Mouse (Mus musculus) liver, embryonic 15.5 days (tissue): ENCODE data around the gene Arhgef10l. TPM values are rescaled to one million over a fixed set of nuclear protein-coding genes. Genes with fewer than 3 reads are reported as not detected.
"Not testable (repeated sequence)": the region's sequence is repeated elsewhere in the genome, so short reads cannot be mapped to it uniquely, and the experiment has no call there.

ENCODE experiments used
- ATAC-seq: fragments of 200-750 bp; cut with Nextera tagmentation; 2 replicates; pipeline ENCODE4 v1.8.0; 2017; ENCODE audit warnings: moderate number of reproducible peaks, mild to moderate bottlenecking, moderate library complexity; ENCODE audit not compliant: insufficient read depth
- H3K27ac ChIP-seq: fragments of 300-500 bp; sonication (generic); replicated peaks from 2 replicates; pipeline ENCODE4 v1.5.1; 2015; ENCODE audit warnings: mild to moderate bottlenecking, inconsistent platforms
- H3K27me3 ChIP-seq: fragments of 300-500 bp; sonication (generic); 2 replicates; pipeline ENCODE4 v1.6.1; 2015; ENCODE audit warnings: mild to moderate bottlenecking, inconsistent platforms
- H3K36me3 ChIP-seq: fragments of 300-500 bp; sonication (generic); replicated peaks from 2 replicates; pipeline ENCODE4 v1.6.1; 2015; ENCODE audit warnings: moderate library complexity, mild to moderate bottlenecking, inconsistent platforms
- H3K4me1 ChIP-seq: fragments of 300-500 bp; sonication (generic); replicated peaks from 2 replicates; pipeline ENCODE4 v1.6.1; 2015; ENCODE audit warnings: inconsistent platforms
- H3K4me2 ChIP-seq: fragments of 300-500 bp; sonication (generic); 2 replicates; pipeline ENCODE4 v1.6.1; 2015; ENCODE audit warnings: moderate library complexity, mild to moderate bottlenecking, inconsistent platforms
- H3K4me3 ChIP-seq: fragments of 300-500 bp; sonication (generic); replicated peaks from 2 replicates; pipeline ENCODE4 v1.5.1; 2015; ENCODE audit warnings: mild to moderate bottlenecking, inconsistent platforms
- H3K9ac ChIP-seq: fragments of 300-500 bp; sonication (generic); 2 replicates; pipeline ENCODE4 v1.6.1; 2015; ENCODE audit warnings: moderate library complexity, mild to moderate bottlenecking, inconsistent platforms
- H3K9me3 ChIP-seq: fragments of 300-500 bp; sonication (generic); replicated peaks from 2 replicates; pipeline ENCODE4 v1.6.1; 2016; ENCODE audit warnings: inconsistent platforms
- WGBS: fragments of 180-500 bp; shearing (Covaris S2); methylation state at CpG from one replicate; pipeline ENCODE4 v1.1.7; 2015; ENCODE audit warnings: mixed read lengths; ENCODE audit not compliant: insufficient replicate concordance; 5-methylcytosine and 5-hydroxymethylcytosine counted together
- polyA plus RNA-seq: library from polyadenylated mRNA; unstranded; fragments of >200 nt; fragmentation: Nextera tagmentation; extraction: Ambion mirVana; gene quantifications from 2 replicates; pipeline ENCODE4 v1.2.1, GENCODE M21; 2015

Arhgef10l gene
- polyA plus RNA-seq, 1 experiment from 2014 or later: 4.8 TPM

- no peak overlapping the region for H3K4me2 ChIP-seq
- H3K4me1 ChIP-seq: peaks cover 58% of the 10 kb centered on the region
These were observed 84.5 kb downstream of the Arhgef10l start for GRCm38 (mm10) chr4:140581341-140581729.

GRCm38 (mm10) chr4:140580866-140581265, 84.9 kb downstream of the Arhgef10l start:
- H3K27ac ChIP-seq: no peak overlapping the region
- H3K9ac ChIP-seq: no peak overlapping the region
- no peaks in the 10 kb centered on the region for H3K9me3 ChIP-seq
- no peak for ATAC-seq
- H3K4me1 ChIP-seq: peaks cover 55% of the 10 kb centered on the region
- H3K4me2 ChIP-seq: no peak overlapping the region
- no peaks in the 10 kb centered on the region; the same call in 1 of the 2 replicates for H3K36me3 ChIP-seq
- H3K4me3 ChIP-seq: no peak overlapping the region; the same call in 1 of the 2 replicates
- H3K27me3 ChIP-seq: no peaks in the 10 kb centered on the region
- WGBS: 74% methylated on average over 4 of the region's 4 CpGs

More at GRCm38 (mm10) chr4:140581341-140581729, 84.5 kb downstream of the Arhgef10l start:
- no peak overlapping the region; the same call in 1 of the 2 replicates for H3K4me3 ChIP-seq
- H3K9me3 ChIP-seq: no peaks in the 10 kb centered on the region
- WGBS: 39% methylated on average over 16 of the region's 16 CpGs
- no peak overlapping the region for H3K27ac ChIP-seq
- H3K9ac ChIP-seq: no peak overlapping the region
- no peak for ATAC-seq
- H3K36me3 ChIP-seq: no peaks in the 10 kb centered on the region; the same call in 1 of the 2 replicates
- H3K27me3 ChIP-seq: no peaks in the 10 kb centered on the region

- WGBS: 64% methylated on average over 8 of the region's 8 CpGs
These were observed 86.2 kb downstream of the Arhgef10l start for GRCm38 (mm10) chr4:140579576-140579975.

GRCm38 (mm10) chr4:140579149-140579548, 86.7 kb downstream of the Arhgef10l start:
- H3K27ac ChIP-seq: no peak overlapping the region
- no peak for ATAC-seq
- H3K4me1 ChIP-seq: peaks cover 38% of the 10 kb centered on the region
- no peak overlapping the region for H3K4me3 ChIP-seq
- no peaks in the 10 kb centered on the region for H3K9me3 ChIP-seq
- H3K9ac ChIP-seq: no peak overlapping the region
- H3K4me2 ChIP-seq: no peak overlapping the region
- 74% methylated on average over 13 of the region's 13 CpGs for WGBS
- no peaks in the 10 kb centered on the region for H3K27me3 ChIP-seq
- H3K36me3 ChIP-seq: no peaks in the 10 kb centered on the region; the same call in 1 of the 2 replicates

More at GRCm38 (mm10) chr4:140579576-140579975, 86.2 kb downstream of the Arhgef10l start:
- no peak overlapping the region for H3K27ac ChIP-seq
- no peaks in the 10 kb centered on the region for H3K9me3 ChIP-seq
- peaks cover 43% of the 10 kb centered on the region for H3K4me1 ChIP-seq
- no peak for ATAC-seq
- no peaks in the 10 kb centered on the region; the same call in 1 of the 2 replicates for H3K36me3 ChIP-seq
- H3K4me2 ChIP-seq: no peak overlapping the region
- no peak overlapping the region for H3K4me3 ChIP-seq
- H3K27me3 ChIP-seq: no peaks in the 10 kb centered on the region
- no peak overlapping the region for H3K9ac ChIP-seq

DNA sequence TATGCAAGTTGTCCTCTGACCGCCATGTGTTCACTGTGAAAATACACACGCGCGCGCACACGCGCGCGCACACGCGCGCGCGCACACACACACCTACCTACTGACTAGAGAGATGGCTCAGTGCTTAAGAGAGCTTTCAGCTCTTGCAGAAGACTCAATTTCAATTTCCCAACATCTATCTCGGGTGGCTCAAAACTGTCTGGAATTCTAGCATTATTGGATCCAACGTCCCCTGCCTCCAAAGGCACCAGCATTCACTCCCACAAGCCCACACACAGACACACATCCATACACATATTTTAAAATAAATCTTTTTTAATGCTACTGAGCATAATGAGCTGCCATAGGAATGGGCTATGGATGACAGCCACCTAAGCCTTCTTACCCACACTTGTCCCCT, 89.2 kb downstream of the Arhgef10l start:
- H3K36me3 ChIP-seq: peaks cover under 1% of the 10 kb centered on the region; the same call in 1 of the 2 replicates
- peaks cover 14% of the 10 kb centered on the region for H3K4me1 ChIP-seq
- no peak overlapping the region for H3K4me2 ChIP-seq
- H3K27me3 ChIP-seq: no peaks in the 10 kb centered on the region
- no peak for ATAC-seq
- 93% methylated on average over 16 of the region's 16 CpGs for WGBS
- H3K9me3 ChIP-seq: no peaks in the 10 kb centered on the region
- no peak overlapping the region for H3K4me3 ChIP-seq
- H3K27ac ChIP-seq: no peak overlapping the region
- no peak overlapping the region for H3K9ac ChIP-seq

GRCm38 (mm10) chr4:140574863-140575262, 90.9 kb downstream of the Arhgef10l start:
- WGBS: 78% methylated on average over 7 of the region's 7 CpGs
- not testable (repeated sequence) for H3K27ac ChIP-seq, H3K9me3 ChIP-seq, H3K27me3 ChIP-seq, H3K36me3 ChIP-seq, H3K9ac ChIP-seq, H3K4me3 ChIP-seq, ATAC-seq, H3K4me2 ChIP-seq
- peaks cover 10% of the 10 kb centered on the region for H3K4me1 ChIP-seq

DNA sequence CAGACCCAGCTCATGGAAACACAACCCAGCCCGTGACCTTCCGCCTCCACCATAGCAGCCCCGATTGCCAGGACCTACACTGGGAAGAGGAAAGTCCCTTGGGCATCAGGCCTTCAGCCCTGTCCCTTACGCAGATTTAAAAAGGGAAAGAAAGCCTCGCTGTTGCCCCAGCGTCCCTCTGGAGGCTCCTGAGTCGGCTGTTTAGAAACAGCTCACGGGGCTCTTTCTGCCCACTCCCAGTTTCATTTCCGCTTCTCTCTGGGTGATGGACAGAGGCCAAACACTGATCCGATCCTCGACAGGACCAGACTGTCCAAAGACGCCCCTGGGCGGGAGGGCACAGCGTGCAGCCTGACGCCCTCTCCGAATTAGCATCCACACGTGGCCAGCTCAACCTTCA, 93.4 kb downstream of the Arhgef10l start:
- H3K4me2 ChIP-seq: no peak overlapping the region
- H3K4me3 ChIP-seq: no peak overlapping the region
- 79% methylated on average over 17 of the region's 17 CpGs for WGBS
- H3K9me3 ChIP-seq: no peaks in the 10 kb centered on the region
- H3K9ac ChIP-seq: no peak overlapping the region
- ATAC-seq: no peak
- peaks cover 20% of the 10 kb centered on the region for H3K36me3 ChIP-seq
- H3K27me3 ChIP-seq: no peaks in the 10 kb centered on the region
- no peaks in the 10 kb centered on the region for H3K4me1 ChIP-seq
- no peak overlapping the region for H3K27ac ChIP-seq

DNA sequence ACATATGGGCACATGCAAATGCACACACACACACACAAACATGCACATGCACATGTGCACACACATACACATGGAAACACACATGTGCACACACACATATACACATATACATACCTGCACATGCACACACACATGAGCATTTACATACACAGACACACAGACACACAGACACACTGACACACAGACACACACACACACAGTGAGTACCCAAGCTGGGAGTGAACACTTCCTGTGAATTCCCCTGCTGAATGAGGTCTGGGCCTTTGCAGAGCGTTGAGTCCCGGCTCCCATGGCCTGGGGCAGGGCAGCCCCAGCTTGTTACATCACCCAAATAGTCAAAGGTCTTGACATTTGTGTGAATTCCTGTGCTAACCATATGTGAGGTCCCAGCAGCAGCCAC, 96.4 kb downstream of the Arhgef10l start:
- Histone ChIP-seq H3K9ac (no peak overlapping the region), H3K4me3 (no peak overlapping the region), H3K4me1 (peaks cover 7% of the 10 kb centered on the region), H3K27me3 (no peaks in the 10 kb centered on the region), H3K36me3 (peaks cover 41% of the 10 kb centered on the region), H3K27ac (no peak overlapping the region), H3K9me3 (no peaks in the 10 kb centered on the region), H3K4me2 (no peak overlapping the region)
- ATAC-seq: no peak
- 54% methylated on average over 2 of the region's 2 CpGs for WGBS

GRCm38 (mm10) chr4:140567911-140568480, 97.8 kb downstream of the Arhgef10l start:
- H3K9ac ChIP-seq: no peak overlapping the region
- ATAC-seq: no peak
- H3K9me3 ChIP-seq: no peaks in the 10 kb centered on the region
- H3K27me3 ChIP-seq: no peaks in the 10 kb centered on the region
- no peak overlapping the region for H3K27ac ChIP-seq
- H3K4me1 ChIP-seq: peaks cover 19% of the 10 kb centered on the region
- H3K4me2 ChIP-seq: no peak overlapping the region
- H3K36me3 ChIP-seq: peaks cover 41% of the 10 kb centered on the region
- no peak overlapping the region for H3K4me3 ChIP-seq
- 78% methylated on average over 11 of the region's 11 CpGs for WGBS

DNA sequence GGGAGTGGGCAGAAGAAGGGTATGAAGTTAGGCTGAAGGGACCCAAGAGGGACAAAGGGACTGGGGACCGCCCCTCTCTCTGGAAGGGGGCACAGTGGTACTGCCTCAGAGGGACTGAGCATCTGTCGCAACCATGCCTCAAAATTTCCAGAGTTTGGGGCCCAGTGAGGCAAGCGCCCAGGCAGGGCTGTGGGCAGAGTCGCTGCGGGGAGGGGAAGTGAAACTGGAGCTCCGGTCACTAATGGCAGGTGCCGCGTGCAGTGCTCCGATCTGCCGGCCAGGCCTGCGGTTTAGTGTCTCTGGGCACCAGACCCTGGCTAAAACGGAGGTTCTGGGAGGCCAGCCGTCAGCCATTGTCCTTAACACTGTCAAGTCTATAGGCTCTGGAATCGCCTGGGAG, 99.0 kb downstream of the Arhgef10l start:
- H3K9me3 ChIP-seq: peaks cover under 1% of the 10 kb centered on the region; the same call in 1 of the 2 replicates
- no peak overlapping the region for H3K9ac ChIP-seq
- peaks cover 52% of the 10 kb centered on the region for H3K36me3 ChIP-seq
- WGBS: 62% methylated on average over 14 of the region's 14 CpGs
- H3K27ac ChIP-seq: no peak overlapping the region; the same call in 1 of the 2 replicates
- no peaks in the 10 kb centered on the region for H3K27me3 ChIP-seq
- no peak overlapping the region for H3K4me3 ChIP-seq
- no peak overlapping the region for H3K4me2 ChIP-seq
- ATAC-seq: no peak
- H3K4me1 ChIP-seq: peaks cover 22% of the 10 kb centered on the region

DNA sequence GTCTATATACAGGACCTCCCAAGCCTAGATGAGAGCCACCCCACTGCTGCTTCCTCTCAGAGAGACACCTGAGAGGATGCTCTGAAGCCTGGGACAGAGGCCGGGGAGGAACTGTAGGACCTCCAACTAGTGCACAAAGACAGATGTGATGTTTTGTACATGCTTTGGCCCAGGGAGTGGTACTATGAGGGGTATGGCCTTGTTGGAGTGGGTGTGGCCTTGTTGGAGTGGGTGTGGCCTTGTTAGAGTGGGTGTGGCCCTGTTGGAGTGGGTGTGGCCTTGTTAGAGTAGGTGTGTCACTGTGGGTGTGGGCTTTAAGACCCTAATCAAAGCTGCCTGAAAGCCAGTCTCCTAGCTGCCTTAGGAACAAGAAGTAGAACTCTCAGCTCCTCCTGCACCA, 101.4 kb downstream of the Arhgef10l start:
- H3K27me3 ChIP-seq, H3K4me2 ChIP-seq, H3K9ac ChIP-seq, ATAC-seq, H3K27ac ChIP-seq, H3K4me3 ChIP-seq, H3K9me3 ChIP-seq: not testable (repeated sequence)
- peaks cover 60% of the 10 kb centered on the region for H3K36me3 ChIP-seq
- H3K4me1 ChIP-seq: peaks cover 22% of the 10 kb centered on the region
- WGBS: 85% methylated on average over 1 of the region's 1 CpGs
